Mouse (Mus musculus) midbrain, postnatal 0 days (tissue): Measurements from ENCODE around the gene Gpatch4. TPM values are rescaled to one million over a fixed set of nuclear protein-coding genes. Genes with fewer than 3 reads are reported as not detected.
A peak's percentile ranks its signal among the peaks of the same experiment; 100 is the strongest.

Experiments used
- ATAC-seq: fragments of 200-750 bp; cut with Nextera tagmentation; 2 replicates; pipeline ENCODE4 v1.8.0; 2017; ENCODE audit warnings: moderate number of reproducible peaks, mild to moderate bottlenecking, moderate TSS enrichment, moderate library complexity; ENCODE audit not compliant: low FRiP score
- DNase-seq: peaks from one replicate; pipeline ENCODE4 v3.0.0-alpha.2; 2015; ENCODE audit warnings: low spot score
- H3K27ac ChIP-seq: fragments of 300-500 bp; sonication (generic); 2 replicates; pipeline ENCODE4 v1.5.1; 2014; ENCODE audit warnings: low read depth, mild to moderate bottlenecking, low read length, mixed read lengths
- H3K27me3 ChIP-seq: fragments of 300-500 bp; sonication (generic); 2 replicates; pipeline ENCODE4 v1.6.1; 2014; ENCODE audit warnings: low read length, control low read depth, mixed read lengths; ENCODE audit not compliant: insufficient read depth
- H3K36me3 ChIP-seq: fragments of 300-500 bp; sonication (generic); 2 replicates; pipeline ENCODE4 v1.6.1; 2014; ENCODE audit warnings: low read length, control low read depth, mixed read lengths; ENCODE audit not compliant: insufficient read depth
- H3K4me1 ChIP-seq: fragments of 300-500 bp; sonication (generic); 2 replicates; pipeline ENCODE4 v1.6.1; 2014; ENCODE audit warnings: mild to moderate bottlenecking, control low read depth, antibody characterized with exemption, low read length, mixed read lengths; ENCODE audit not compliant: insufficient read depth
- H3K4me2 ChIP-seq: fragments of 300-500 bp; sonication (generic); 2 replicates; pipeline ENCODE4 v1.6.1; 2014; ENCODE audit warnings: low read depth, mild to moderate bottlenecking, low read length, mixed read lengths; ENCODE audit not compliant: poor library complexity, severe bottlenecking
- H3K4me3 ChIP-seq: fragments of 300-500 bp; sonication (generic); 2 replicates; pipeline ENCODE4 v1.5.1; 2014; ENCODE audit warnings: low read depth, mild to moderate bottlenecking, low read length, moderate library complexity
- H3K9ac ChIP-seq: fragments of 300-500 bp; sonication (generic); replicated peaks from 2 replicates; pipeline ENCODE4 v1.6.1; 2014; ENCODE audit warnings: mild to moderate bottlenecking, low read length, moderate library complexity, mixed read lengths; ENCODE audit not compliant: poor library complexity, severe bottlenecking
- H3K9me3 ChIP-seq: fragments of 300-500 bp; sonication (generic); 2 replicates; pipeline ENCODE4 v1.6.1; 2016; ENCODE audit warnings: low read length, control low read depth
- CTCF ChIP-seq: IDR thresholded peaks from 2 replicates; pipeline ENCODE4 v1.5.1; 2016; ENCODE audit warnings: antibody characterized with exemption, mild to moderate bottlenecking
- WGBS: fragments of 180-500 bp; shearing (Covaris S2); extraction: QIAGEN DNeasy Blood & Tissue Kit; methylation state at CpG from one replicate; pipeline ENCODE4 v1.1.7; 2014; 5-methylcytosine and 5-hydroxymethylcytosine counted together
- polyA plus RNA-seq: library from polyadenylated mRNA; unstranded; fragments of >200 nt; fragmentation: Nextera tagmentation; extraction: Ambion mirVana; gene quantifications from 2 replicates; pipeline ENCODE4 v1.2.1, GENCODE M21; 2015
- total RNA-seq: library from RNA; depleted of rRNA; stranded (reverse); fragments of >200 nt; gene quantifications from 2 replicates; pipeline ENCODE4 v1.2.3, GENCODE M21; 2014

Gene Gpatch4
- total and polyA plus RNA-seq, 2 experiments from 2014 or later, result 7.8 to 35.7 TPM

DNA sequence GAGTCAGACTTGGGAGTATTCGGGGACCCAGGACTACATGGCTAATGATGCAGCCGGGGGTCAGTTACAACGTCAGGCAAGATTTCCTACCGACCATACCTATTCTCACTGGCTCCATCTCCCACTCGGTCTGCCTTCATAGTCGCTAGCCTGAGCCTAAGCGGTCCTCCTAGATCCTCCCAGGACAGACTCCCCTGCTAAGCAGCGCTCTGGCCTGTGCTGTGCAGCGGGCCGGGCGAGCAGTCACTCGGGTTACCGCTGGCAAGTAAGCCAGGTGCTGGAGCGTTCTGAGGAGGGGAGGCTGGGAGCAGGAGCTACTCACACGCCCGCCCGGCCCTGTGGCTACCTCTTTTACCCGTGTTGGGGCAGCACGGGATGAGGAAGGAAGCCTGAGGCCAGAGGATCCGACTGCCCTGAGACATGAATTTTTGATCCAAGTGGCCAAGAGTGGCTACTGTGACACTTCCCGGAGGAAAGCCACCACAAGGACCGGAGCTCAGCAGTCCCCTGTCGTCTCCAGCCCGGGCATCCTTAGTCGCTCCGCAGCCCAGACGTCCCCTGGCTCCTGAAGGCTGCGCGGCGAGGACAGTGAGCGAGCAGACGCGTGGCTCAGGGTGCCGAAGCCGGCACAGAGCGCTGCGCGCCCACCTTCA, 43.5 kb upstream of the Gpatch4 start:
- ATAC-seq, result no peak
- Histone ChIP-seq H3K9ac (peak overlapping the region; percentile 67), H3K4me1 (peaks cover 24% of the 10 kb centered on the region), H3K9me3 (no peaks in the 10 kb centered on the region), H3K27me3 (peaks cover 74% of the 10 kb centered on the region), H3K4me3 (peak overlapping the region; percentile 45), H3K4me2 (peak overlapping the region; percentile 92), H3K27ac (peak overlapping the region; percentile 65), H3K36me3 (peaks cover 3% of the 10 kb centered on the region; the same call in 1 of the 2 replicates)
- DNase-seq, result no peak
- under 1% methylated on average over 38 of the region's 38 CpGs for WGBS
- no peak for TF ChIP-seq CTCF

DNA sequence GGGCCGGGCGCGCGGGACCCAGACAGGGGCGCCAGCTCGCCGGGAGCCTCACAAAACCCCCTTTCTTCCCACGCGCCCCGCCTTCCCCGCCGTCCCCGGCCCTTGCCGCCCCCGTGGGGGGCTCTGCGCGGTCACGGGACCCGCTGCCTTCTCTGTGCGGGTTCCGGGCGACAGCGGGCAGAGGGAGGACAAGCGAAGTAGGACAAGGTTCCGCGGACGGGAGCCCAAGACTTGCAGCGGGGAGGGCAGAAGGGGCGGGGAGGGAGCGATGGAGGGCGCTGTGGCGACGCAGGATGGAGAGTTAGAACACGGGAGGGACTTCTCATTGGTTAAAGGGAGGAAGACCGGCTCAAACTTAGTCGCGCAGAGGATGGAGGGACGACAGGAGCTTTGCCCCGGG, 42.7 kb upstream of the Gpatch4 start, which contains the start of gene Bcan:
TSS of gene Bcan (minus strand) at position 50 of the 400 bp plus-strand sequence.
- Histone ChIP-seq H3K4me1 (peaks cover 24% of the 10 kb centered on the region), H3K9me3 (no peaks in the 10 kb centered on the region), H3K36me3 (no peaks in the 10 kb centered on the region), H3K9ac (peak within 1 kb of the TSS; percentile 67), H3K27me3 (peaks cover 66% of the 10 kb centered on the region), H3K4me3 (peak within 1 kb of the TSS; percentile 45), H3K27ac (peak within 1 kb of the TSS; percentile 65), H3K4me2 (peak within 1 kb of the TSS; percentile 92)
- peak; percentile 40 for TF ChIP-seq CTCF
- DNase-seq (peak; percentile 68), ATAC-seq (peak; percentile 48)
- under 1% methylated on average over 37 of the region's 39 CpGs for WGBS

DNA sequence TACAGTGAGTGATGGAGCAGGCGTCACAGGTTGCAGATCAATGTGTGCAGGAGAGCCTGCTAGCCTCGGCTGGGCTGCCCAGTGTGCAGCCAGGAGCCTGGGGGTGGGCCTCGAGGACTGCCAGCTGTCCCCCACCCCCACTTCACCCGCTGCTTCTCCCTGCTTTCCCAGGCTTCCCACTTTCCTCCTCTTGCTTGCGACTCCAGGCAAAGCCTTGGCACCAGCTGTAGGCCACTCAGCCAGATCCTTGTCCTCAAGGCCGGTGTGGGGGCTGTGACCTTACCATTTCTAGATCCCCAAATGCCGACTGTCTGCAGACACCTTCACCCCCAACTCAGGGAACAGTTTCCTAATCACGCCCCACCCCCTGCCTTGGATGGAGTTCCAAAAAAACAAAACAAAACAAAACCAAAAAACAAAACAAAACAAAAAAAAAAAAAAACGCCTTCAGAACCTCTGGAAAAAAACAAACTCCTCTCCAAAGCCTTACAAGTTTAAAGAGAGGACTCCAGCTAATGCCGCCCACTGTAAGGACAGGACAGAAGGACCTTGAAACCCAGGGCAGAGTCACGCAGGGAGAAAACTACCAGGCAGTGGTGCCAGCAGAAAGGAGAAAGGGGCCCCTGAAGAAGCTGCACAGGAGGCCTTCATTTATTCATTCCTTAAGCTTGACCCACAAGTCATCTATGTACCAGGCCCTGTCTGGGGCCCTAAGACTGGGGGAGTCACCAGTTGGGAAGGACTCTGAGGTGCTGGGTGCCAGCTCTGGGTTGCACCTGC, 41.9 kb upstream of the Gpatch4 start:
- peak overlapping the region; percentile 92 for H3K4me2 ChIP-seq
- H3K9ac ChIP-seq, result no peak overlapping the region
- ATAC-seq (no peak), DNase-seq (peak; percentile 35)
- WGBS, result 17% methylated on average over 11 of the region's 11 CpGs
- peaks cover 58% of the 10 kb centered on the region for H3K27me3 ChIP-seq
- peak overlapping the region; percentile 65 for H3K27ac ChIP-seq
- no peaks in the 10 kb centered on the region for H3K36me3 ChIP-seq
- H3K9me3 ChIP-seq, result no peaks in the 10 kb centered on the region
- no peak for TF ChIP-seq CTCF
- H3K4me1 ChIP-seq, result peaks cover 24% of the 10 kb centered on the region
- peak overlapping the region; percentile 45 for H3K4me3 ChIP-seq

DNA sequence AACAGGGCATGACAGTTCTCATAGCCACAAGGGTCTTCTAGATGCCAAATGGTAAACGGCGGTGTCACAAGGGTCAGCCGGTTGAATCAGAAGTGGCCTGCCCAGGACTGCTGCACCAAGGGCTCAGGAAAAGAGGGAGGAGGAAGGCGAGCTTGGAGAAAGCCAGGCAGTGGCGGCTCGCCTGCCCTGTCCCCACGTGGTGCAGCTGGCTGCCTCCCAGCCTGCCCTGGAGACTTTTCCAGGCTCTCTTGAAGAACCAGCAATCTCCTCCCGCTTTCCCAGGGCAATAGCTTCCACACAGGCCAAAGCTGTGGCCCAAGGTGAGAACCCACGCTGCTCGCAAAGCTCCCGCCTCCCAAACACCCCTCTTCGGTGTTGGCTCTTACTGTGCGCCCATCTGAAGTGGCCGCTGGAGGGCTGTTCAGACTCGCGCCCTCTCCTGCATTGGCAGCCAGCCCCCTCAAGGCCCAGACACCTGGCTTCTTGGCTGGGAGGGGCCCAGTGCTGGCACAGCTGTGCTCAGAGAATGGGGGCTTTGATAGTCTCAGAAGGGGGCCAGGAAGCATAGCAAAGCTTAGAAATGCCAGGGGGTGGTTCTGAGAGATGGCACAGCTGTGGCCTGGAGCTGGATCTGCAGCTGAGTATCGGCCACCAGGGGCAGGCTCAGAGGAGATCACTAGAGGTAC, 40.5 kb upstream of the Gpatch4 start:
- peaks cover 45% of the 10 kb centered on the region for H3K27me3 ChIP-seq
- H3K36me3 ChIP-seq, result no peaks in the 10 kb centered on the region
- H3K9me3 ChIP-seq, result no peaks in the 10 kb centered on the region
- DNase-seq (peak; percentile 75), ATAC-seq (peak; percentile 13)
- H3K27ac ChIP-seq, result peak overlapping the region; percentile 55
- 2% methylated on average over 17 of the region's 17 CpGs for WGBS
- TF ChIP-seq CTCF, result peak; percentile 47
- H3K4me1 ChIP-seq, result peaks cover 16% of the 10 kb centered on the region
- H3K4me2 ChIP-seq, result peak overlapping the region; percentile 28
- no peak overlapping the region for H3K9ac ChIP-seq
- no peak overlapping the region for H3K4me3 ChIP-seq

DNA sequence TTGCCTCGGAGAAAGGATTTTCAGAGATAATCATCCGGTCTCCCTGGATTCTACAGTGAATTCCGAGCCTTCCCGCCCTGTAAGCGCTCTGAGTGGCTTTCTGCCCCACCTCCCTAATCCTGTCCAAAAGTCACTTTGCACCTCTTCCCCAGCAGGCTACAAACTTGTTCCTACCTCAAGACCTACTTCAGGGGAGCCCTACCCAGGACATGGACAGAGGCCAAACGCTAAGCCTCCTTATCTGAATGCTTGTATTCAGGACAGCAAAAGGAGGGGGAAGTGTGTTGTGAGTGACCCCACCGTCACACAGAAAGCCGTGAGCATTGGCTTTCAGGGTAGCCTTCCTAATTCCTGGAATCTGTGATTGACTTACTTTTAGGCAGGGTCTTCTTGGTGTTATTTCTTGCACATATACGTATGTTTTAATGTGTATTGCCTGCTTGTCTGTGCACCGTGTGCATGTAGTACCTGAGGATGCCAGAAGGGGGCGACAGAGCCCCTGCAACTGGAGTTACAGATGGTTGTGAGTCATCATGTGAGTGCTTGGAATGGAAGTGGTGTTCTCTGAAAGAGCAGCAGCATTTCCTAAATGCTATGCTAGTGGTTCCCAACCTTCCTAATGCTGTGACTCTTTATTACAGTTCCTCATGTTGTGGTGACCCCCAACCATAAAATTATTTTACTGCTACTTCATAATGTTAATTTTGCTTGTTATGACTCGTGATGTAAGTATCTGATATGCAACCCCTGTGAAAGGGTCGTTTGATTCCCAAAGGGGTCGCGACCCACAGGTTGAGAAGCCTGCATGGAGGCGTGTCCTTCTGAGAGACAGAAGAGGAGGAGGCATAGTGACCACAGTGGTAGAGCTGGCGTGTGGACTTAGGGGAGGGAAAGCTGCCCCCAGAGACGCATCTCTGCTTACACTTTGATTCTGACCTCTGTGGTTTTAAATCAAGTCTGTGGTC, 36.8 kb upstream of the Gpatch4 start:
- Histone ChIP-seq H3K4me1 (peaks cover 9% of the 10 kb centered on the region; the same call in 1 of the 2 replicates), H3K9me3 (no peaks in the 10 kb centered on the region), H3K36me3 (no peaks in the 10 kb centered on the region), H3K9ac (no peak overlapping the region), H3K4me2 (no peak overlapping the region), H3K27me3 (peaks cover 17% of the 10 kb centered on the region), H3K27ac (no peak overlapping the region), H3K4me3 (no peak overlapping the region)
- WGBS, result 81% methylated on average over 18 of the region's 18 CpGs
- DNase-seq (no peak), ATAC-seq (no peak)
- TF ChIP-seq CTCF, result peak; percentile 61
